Mouse (Mus musculus) liver, embryonic 14.5 days (tissue): ENCODE measurements around the gene Rab38.

Experiments used
- CTCF ChIP-seq: IDR thresholded peaks from 2 replicates; pipeline ENCODE4 v1.5.1; 2016; ENCODE audit warnings: antibody characterized with exemption, low read depth, control low read depth
- EP300 ChIP-seq: IDR thresholded peaks from 2 replicates; pipeline ENCODE4 v1.6.1; 2016; ENCODE audit warnings: antibody characterized with exemption, low read depth

DNA sequence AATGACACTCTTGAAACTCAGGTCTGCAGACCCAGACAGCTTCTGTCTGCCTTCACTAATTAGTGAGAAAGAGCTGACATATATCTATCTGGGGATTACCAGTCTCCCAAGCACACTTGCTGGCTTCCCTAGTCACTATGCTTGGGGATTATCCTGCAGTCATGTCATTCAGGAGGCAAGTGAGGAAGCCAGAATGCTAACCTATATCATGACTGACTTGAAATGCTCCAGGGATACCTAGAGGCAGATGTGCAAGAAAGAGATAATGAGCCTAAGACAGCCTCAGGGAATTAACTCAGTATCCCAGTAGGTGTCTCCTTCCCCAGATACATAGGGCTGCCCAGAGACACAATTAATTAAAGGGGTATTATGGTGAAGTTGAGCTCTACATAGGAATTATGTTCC is 106.1 kb downstream of the Rab38 start:
- TF ChIP-seq EP300 (no peak), CTCF (no peak)
